Mouse (Mus musculus) urinary bladder, postnatal 10 days (tissue): Measurements from ENCODE around the gene Mcub.

Experiments
- DNase-seq: peaks from one replicate; pipeline ENCODE4 v3.0.0; 2022; ENCODE audit warnings: low spot score

The Mcub gene

GRCm38 (mm10) chr3:129969432-129970395 lies at the start of gene Mcub:
Mcub (minus strand) TSS chr3:129970206.
- DNase-seq = no peak

GRCm38 (mm10) chr3:130012943-130013342 lies 42.9 kb upstream of the Mcub start:
- DNase-seq = no peak

DNA sequence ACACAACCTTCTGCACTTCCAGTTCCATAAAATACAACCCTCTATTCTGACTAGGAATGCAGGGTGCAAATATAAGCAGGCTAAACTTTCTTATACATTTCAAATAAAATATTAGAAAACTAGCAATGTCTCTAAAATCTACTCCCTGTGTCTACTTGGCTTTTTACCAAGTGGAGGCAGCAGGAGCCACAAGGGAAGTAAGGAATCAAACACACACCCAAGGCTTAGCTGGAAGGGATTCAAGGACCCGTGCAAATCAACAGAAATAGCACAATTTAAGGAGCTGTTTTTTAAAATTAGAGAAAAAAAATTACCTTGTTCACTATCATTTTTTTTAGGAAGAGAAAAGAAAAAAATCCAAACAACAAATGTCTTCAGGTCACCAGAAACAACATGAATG lies 41.2 kb upstream of the Mcub start:
- no peak for DNase-seq

- DNase-seq = no peak
Observed at GRCm38 (mm10) chr3:130006141-130006540, 36.1 kb upstream of the Mcub start.

- DNase-seq = no peak
Observed at GRCm38 (mm10) chr3:130000926-130001325, 30.9 kb upstream of the Mcub start.

DNA sequence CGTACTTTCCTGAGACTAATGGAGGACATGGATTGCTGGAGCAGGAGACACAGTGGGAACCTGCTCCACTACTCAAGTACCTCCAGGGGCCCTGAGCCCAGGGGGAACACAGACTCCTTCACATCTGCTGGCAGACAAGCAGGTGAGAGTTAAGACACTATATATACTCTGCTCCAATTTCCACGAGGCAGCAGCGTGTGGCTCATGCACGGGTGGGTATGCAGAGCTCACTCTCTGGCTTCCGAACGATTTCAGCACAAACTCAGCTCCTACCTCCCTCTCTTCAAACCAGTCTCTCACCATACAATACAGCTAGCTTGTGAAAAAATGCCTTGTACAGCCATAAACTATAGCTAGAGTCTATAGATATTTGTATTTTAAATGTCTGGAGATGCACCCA lies 28.5 kb upstream of the Mcub start:
- no peak for DNase-seq

- no peak for DNase-seq
Observed at GRCm38 (mm10) chr3:129998001-129998400, 28.0 kb upstream of the Mcub start.

GRCm38 (mm10) chr3:129997324-129997723 lies 27.3 kb upstream of the Mcub start:
- DNase-seq = no peak

DNA sequence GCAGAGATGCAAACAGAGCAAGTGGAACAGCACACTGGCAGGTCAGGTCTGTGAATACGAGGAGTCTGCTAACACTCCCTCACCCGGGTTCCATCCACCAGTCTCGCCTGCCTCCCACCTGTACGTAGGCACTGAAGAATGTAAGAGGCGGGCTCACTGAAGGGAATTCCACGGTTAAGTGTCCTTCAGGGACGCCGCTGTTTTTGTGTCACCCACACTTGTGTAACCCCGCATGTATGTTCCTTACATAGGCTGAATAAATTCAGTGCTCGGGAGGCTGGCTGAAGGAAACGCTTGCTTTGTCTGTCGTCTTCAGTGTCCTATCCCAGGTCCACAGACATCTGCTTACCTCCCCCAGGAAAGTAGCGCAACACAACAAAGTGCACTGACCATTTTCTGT lies 17.3 kb upstream of the Mcub start:
- DNase-seq = no peak

DNA sequence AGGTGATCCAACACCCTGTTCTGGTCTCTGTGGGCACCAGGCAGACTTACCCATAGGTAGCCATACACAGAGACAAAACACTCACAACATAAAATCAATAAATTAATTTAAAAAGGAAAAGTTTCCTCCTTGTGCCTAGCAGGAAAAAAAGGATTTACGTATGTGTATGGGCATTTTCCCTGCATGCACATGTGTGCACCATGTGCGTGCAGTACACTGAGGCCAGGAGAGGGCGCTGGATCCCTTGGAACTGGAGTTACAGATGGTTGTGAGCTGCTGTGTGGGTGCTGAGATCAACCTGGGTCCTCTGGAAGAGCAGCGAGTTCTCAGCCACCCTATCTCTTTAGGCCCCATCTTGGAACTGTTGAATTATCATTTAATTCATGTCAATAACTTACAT lies 15.3 kb upstream of the Mcub start:
- no peak for DNase-seq

DNA sequence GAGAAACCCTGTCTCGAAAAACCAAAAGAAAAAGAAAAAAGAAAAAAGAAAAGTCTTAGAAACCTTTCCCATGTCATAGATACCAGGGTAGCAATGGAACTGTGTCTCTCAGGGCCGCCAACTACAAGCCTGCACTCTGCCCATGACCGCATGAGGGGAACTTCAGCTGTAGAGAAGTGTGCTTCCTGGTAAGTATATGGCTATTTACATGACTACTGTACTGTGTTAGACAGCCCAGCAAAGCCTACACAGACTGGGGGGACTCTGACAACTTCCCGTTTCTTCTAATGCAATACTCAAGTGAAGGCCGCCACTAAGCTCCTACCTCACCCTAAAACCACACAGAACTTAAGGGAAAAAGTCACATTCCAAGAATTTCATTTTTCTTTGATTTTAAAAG lies 14.8 kb upstream of the Mcub start:
- no peak for DNase-seq

DNA sequence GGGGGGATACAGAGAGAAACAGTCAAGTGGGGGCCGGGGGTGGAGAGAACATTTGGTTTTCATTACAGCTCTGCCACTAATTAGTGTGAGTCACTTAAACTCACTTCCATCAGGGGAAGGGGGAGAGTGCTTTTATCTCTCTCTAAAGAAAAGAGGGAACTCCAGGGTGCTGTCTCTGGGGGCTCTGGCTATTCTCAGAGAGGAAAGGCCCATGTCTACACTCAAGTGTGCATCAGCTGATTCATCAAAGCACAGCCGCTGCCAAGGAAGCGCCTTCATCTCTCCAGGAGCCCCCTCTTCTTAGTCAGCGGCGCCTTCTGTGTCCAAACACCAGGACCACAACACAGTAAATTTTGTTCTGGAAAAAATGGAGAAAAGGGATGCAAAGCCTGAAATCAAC lies 12.3 kb upstream of the Mcub start:
- DNase-seq = no peak

- DNase-seq = no peak
Observed at GRCm38 (mm10) chr3:129981756-129982155, 11.8 kb upstream of the Mcub start.

DNA sequence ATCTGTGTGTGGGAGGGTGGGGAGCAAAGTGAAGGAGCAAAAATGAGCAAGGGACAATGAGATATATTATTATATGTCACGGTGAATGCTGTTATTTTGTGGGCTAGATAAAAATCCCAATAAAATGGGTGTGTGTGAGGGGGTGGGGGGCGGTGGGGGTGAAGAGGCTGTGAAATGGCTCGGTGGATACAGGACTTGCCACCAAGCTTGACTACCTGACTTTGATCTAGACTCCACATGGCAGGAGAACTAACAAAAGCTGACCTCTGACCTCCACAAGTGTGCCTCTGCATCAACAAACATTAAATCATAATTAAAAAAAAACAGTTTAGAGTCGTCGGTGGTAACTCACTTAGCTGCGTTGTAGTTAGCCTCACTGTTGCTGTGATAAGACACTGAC lies 9.5 kb upstream of the Mcub start:
- no peak for DNase-seq

DNA sequence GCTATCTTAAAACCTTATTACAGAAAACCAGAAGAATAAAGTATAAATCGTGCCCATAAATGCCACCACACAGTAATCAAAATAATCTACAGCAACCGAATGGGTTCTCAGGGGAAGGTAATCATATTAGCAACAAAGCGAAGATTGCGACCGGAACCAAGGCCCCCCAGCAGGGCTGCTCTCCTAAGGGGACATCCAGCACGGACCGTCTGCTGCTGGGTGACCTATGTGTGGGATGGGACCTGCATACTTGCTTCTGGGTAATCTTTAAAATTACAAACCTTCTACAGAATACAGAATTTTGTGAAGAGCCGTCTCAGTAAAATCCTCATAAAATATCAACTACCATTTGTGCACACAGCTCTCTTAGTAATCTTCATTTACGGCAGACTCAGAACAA lies 8.7 kb upstream of the Mcub start:
- DNase-seq = no peak

- DNase-seq = no peak
Observed at GRCm38 (mm10) chr3:129976317-129976716, 6.3 kb upstream of the Mcub start.

DNA sequence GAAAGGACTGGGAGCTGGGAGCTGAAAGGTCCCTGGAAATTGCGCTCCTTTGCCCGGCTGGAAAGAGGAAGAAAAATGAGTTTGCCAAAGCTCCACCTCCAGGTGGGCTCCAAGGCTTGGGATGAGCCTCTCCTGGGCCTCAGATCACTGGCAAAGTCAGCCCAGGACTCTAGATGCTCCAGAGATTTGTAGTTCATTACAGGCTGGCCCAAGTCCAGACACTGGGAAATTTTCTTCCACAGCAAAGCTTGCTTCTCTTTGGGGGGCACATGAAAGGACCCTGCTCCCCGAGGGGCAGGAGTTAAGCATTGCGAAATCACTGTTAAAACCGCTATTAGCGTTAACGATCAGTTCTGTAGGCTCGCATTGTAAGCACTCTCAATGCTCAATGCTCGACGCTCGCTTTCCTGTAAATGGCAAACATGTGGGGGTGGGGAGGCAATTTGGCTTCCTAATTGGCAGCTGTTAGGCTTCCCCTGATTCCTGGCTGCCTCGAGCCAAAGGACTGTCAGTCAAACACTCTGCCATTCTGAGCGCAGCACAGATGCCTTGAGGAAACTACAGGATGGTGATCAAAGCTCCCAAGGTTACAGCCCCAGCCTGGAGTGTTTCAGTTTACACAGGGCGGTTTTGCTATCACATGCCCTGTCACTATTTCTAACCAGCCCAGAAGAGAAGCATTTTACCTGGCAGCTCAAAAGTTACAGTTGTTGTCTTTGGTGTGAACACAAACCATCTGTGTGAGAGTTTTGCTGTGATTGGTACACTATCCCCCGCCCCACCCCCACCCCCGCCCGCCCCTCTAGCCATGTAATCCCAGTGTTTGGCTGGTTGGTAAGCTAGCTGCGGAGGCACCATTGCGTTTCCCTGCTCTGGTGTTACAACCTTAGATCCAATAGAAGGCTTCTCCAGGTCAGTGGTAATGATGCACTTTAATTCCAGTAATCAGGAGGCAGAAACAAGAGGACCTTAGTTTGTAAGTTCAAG lies 816 bp upstream of the Mcub start:
- DNase-seq = no peak

GRCm38 (mm10) chr3:129969031-129969430 lies 975 bp downstream of the Mcub start:
- DNase-seq = no peak

DNA sequence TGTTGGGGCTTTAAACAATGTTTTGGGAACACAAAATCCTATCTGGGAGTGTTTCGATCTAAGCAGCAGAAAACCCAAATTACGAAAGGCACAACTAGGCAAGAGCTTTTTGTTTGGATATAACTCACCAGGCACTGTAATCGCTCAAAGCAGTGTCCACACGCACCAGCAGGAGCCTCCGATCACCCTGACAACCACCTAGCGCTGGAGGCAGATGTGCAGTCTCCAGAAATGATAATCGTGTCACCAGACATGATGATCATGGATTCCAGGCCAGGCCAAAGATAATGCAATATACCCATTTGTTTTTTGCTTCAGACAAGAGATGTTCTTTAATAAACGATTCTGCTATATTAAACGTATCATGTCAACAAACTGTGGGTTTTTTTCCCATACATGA lies 2.1 kb downstream of the Mcub start:
- no peak for DNase-seq

GRCm38 (mm10) chr3:129964681-129965080 lies 5.3 kb downstream of the Mcub start:
- DNase-seq = no peak

DNA sequence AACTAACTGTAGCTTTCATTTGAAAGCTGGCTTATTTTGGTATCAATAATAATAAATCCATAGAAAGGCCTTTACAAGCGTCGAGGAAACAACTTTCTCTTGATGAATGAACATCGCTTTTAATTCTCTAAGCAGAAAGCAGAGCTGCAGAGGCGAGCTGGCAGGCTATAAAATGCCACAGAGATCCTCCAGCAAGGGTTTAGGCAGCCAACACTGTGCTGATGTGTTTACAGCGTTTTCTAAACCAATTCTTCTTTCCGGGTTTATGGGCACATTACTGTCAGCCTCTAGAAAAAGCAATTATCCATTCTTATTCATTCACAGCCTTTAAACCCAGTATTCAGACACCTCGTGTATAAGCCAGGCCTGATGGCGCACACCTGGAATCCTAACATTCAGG lies 7.5 kb downstream of the Mcub start:
- DNase-seq = no peak

- DNase-seq = no peak
Observed at GRCm38 (mm10) chr3:129953296-129953695, 16.7 kb downstream of the Mcub start.
